Comparison of ENCODE assay signal across 16 mouse cellular contexts in genomic region chr12:111794526-111795179, GRCm38 (mm10). TPM values are rescaled to one million over a fixed set of nuclear protein-coding genes. Genes with fewer than 3 reads are reported as not detected.
A peak's percentile ranks its signal among the peaks of the same experiment; 100 is the strongest.
DNase-seq lines count a peak whose midpoint lies in the region; ATAC-seq and TF ChIP-seq lines count a peak whose summit lies in the region.
"Had no signal": no experiment of that assay in that cellular context is flagged by ENCODE, and none has a peak within 500 bp of the region (broad histone marks: within the 10 kb centered on the region; RNA-seq: fewer than 3 reads in every experiment).

No protein-coding gene starts in this region.

- H3K27ac ChIP-seq in heart, postnatal 0 days (ENCODE audit: low read depth): peak overlapping the region; percentile 73
- H3K27ac ChIP-seq in limb, embryonic 13.5 days: no peak overlapping the region
- H3K27ac ChIP-seq in limb, embryonic 10.5 days: no peak overlapping the region
- peak overlapping the region; percentile 61; the same call in 1 of the 2 replicates for H3K27ac ChIP-seq in intestine, embryonic 15.5 days
- H3K27ac ChIP-seq: heart, embryonic 10.5 days; hindbrain, embryonic 14.5 days; lung, embryonic 15.5 days; midbrain, embryonic 13.5 days had no signal

- no peaks in the 10 kb centered on the region for H3K4me1 ChIP-seq in heart, postnatal 0 days (ENCODE audit: control insufficient read depth, insufficient read depth)
- H3K4me1 ChIP-seq in limb, embryonic 13.5 days: no peaks in the 10 kb centered on the region
- H3K4me1 ChIP-seq in limb, embryonic 10.5 days: no peaks in the 10 kb centered on the region
- peaks cover 60% of the 10 kb centered on the region for H3K4me1 ChIP-seq in E14TG2a.4 (replicated peaks; ENCODE audit: low read depth, low read length)
- H3K4me1 ChIP-seq in intestine, embryonic 15.5 days (replicated peaks): no peaks in the 10 kb centered on the region; the same call in 1 of the 2 replicates
- H3K4me1 ChIP-seq: limb, embryonic 15.5 days; lung, embryonic 15.5 days; midbrain, embryonic 13.5 days had no signal

- no peaks in the 10 kb centered on the region for H3K9me3 ChIP-seq in heart, postnatal 0 days (replicated peaks; ENCODE audit: control insufficient read depth, low read length)
- no peaks in the 10 kb centered on the region for H3K9me3 ChIP-seq in limb, embryonic 13.5 days
- no peaks in the 10 kb centered on the region for H3K9me3 ChIP-seq in limb, embryonic 10.5 days (replicated peaks)
- H3K9me3 ChIP-seq in E14TG2a.4 (ENCODE audit: low read length): no peaks in the 10 kb centered on the region
- H3K9me3 ChIP-seq in intestine, embryonic 15.5 days: no peaks in the 10 kb centered on the region
- H3K9me3 ChIP-seq: heart, embryonic 10.5 days; limb, embryonic 15.5 days; lung, embryonic 15.5 days; megakaryocyte, embryonic 14.5 days; midbrain, embryonic 13.5 days had no signal

- TF ChIP-seq CTCF in heart, postnatal 0 days (IDR thresholded peaks at IDR 0.05; ENCODE audit: low read depth): no peak
- TF ChIP-seq CTCF in E14TG2a.4 (conservative IDR thresholded peaks at IDR 0.05; ENCODE audit: low read length): no peak

- intact Hi-C loops in heart, postnatal 14 days (cut with DNase I): no loop called here

- TF ChIP-seq EP300 in heart, postnatal 0 days (IDR thresholded peaks at IDR 0.05; ENCODE audit: low read depth): no peak

- H3K27me3 ChIP-seq in heart, postnatal 0 days (ENCODE audit: control insufficient read depth, insufficient read depth, low read length): no peaks in the 10 kb centered on the region
- no peaks in the 10 kb centered on the region for H3K27me3 ChIP-seq in limb, embryonic 13.5 days
- H3K27me3 ChIP-seq in limb, embryonic 10.5 days (ENCODE audit: low read depth, poor library complexity, severe bottlenecking): no peaks in the 10 kb centered on the region
- no peaks in the 10 kb centered on the region for H3K27me3 ChIP-seq in E14TG2a.4 (ENCODE audit: insufficient read depth, low read length)
- no peaks in the 10 kb centered on the region for H3K27me3 ChIP-seq in intestine, embryonic 15.5 days (replicated peaks)
- H3K27me3 ChIP-seq: limb, embryonic 15.5 days; lung, embryonic 15.5 days; megakaryocyte, embryonic 14.5 days; midbrain, embryonic 13.5 days had no signal

- H3K9ac ChIP-seq in heart, postnatal 0 days (replicated peaks; ENCODE audit: low read depth, low read length): no peak overlapping the region
- no peak overlapping the region for H3K9ac ChIP-seq in limb, embryonic 13.5 days
- no peak overlapping the region for H3K9ac ChIP-seq in intestine, embryonic 15.5 days
- H3K9ac ChIP-seq: forebrain, postnatal 0 days; hindbrain, embryonic 14.5 days; limb, embryonic 15.5 days; lung, embryonic 15.5 days; midbrain, embryonic 13.5 days had no signal

- peaks cover 78% of the 10 kb centered on the region for H3K36me3 ChIP-seq in heart, postnatal 0 days (replicated peaks; ENCODE audit: control insufficient read depth, insufficient read depth, low read length)
- H3K36me3 ChIP-seq in limb, embryonic 13.5 days: peaks cover 96% of the 10 kb centered on the region
- peaks cover 98% of the 10 kb centered on the region for H3K36me3 ChIP-seq in limb, embryonic 10.5 days
- peaks cover 89% of the 10 kb centered on the region for H3K36me3 ChIP-seq in E14TG2a.4 (ENCODE audit: insufficient read depth, low read length)
- peaks cover 33% of the 10 kb centered on the region for H3K36me3 ChIP-seq in intestine, embryonic 15.5 days

- H3K4me2 ChIP-seq in heart, postnatal 0 days (ENCODE audit: low read depth, low read length): no peak overlapping the region
- H3K4me2 ChIP-seq in limb, embryonic 13.5 days (replicated peaks): no peak overlapping the region
- no peak overlapping the region for H3K4me2 ChIP-seq in intestine, embryonic 15.5 days (replicated peaks)
- H3K4me2 ChIP-seq: hindbrain, embryonic 14.5 days; limb, embryonic 15.5 days; lung, embryonic 15.5 days; midbrain, embryonic 13.5 days had no signal

- WGBS in heart, postnatal 0 days: 83% methylated on average over 18 of the region's 18 CpGs
- 85% methylated on average over 18 of the region's 18 CpGs for WGBS in limb, embryonic 13.5 days
- 95% methylated on average over 18 of the region's 18 CpGs for WGBS in limb, embryonic 10.5 days
- WGBS in intestine, embryonic 15.5 days: 86% methylated on average over 18 of the region's 18 CpGs

- peak; percentile 10; the same call in 1 of the 2 replicates for ATAC-seq in heart, postnatal 0 days (ENCODE audit: insufficient read depth, low read depth)
- ATAC-seq in limb, embryonic 13.5 days (ENCODE audit: low FRiP score, low read depth): 0 out of 2 replicates have a peak, but pooled peaks have one; percentile 17
- peak; percentile 80 for ATAC-seq in intestine, embryonic 15.5 days
- ATAC-seq: forebrain, postnatal 0 days; inflammation-experienced regulatory T-cells, adult 6 months; midbrain, embryonic 13.5 days had no signal

- no peak overlapping the region for H3K4me3 ChIP-seq in heart, postnatal 0 days (ENCODE audit: low read depth, low read length)
- H3K4me3 ChIP-seq in limb, embryonic 13.5 days: no peak overlapping the region
- no peak overlapping the region for H3K4me3 ChIP-seq in limb, embryonic 10.5 days
- H3K4me3 ChIP-seq in E14TG2a.4 (replicated peaks; ENCODE audit: low read length): peak overlapping the region; percentile 20; the same call in 1 of the 2 replicates
- H3K4me3 ChIP-seq in intestine, embryonic 15.5 days (replicated peaks): no peak overlapping the region
- H3K4me3 ChIP-seq: heart, embryonic 10.5 days; limb, embryonic 15.5 days; lung, embryonic 15.5 days; megakaryocyte, embryonic 14.5 days; midbrain, embryonic 13.5 days had no signal

- no peak for DNase-seq in heart, postnatal 0 days (ENCODE audit: low spot score)
- DNase-seq in heart, postnatal 14 days: no peak
- DNase-seq in limb, embryonic 10.5 days (ENCODE audit: low spot score): no peak
- no peak for DNase-seq in embryo, embryonic 10.5 days (ENCODE audit: low spot score)
- DNase-seq: forebrain, postnatal 0 days; layer of hippocampus, postnatal 36 days had no signal

RNA-seq across cellular contexts. Expression of gene Xrcc3, which starts 19.0 kb away (rescaled TPM):
- total RNA-seq in heart, postnatal 0 days (2014; rRNA removed; ENCODE audit: low replicate concordance): 3.5 and 40.9 TPM in 2 replicates
- 1.6 and 2.0 TPM in 2 replicates for polyA plus RNA-seq in heart, postnatal 0 days (2015; fragmentation: Nextera tagmentation; extraction: Ambion mirVana)
- 1 to 10 TPM; 2.1 to 3.1 TPM for total RNA-seq in heart, postnatal 14 days (2021)
- polyA plus RNA-seq in limb, embryonic 13.5 days (2015; fragmentation: Nextera tagmentation; extraction: Ambion mirVana): 7.2 and 11.0 TPM in 2 replicates
- 21.6 and 23.9 TPM in 2 replicates for polyA plus RNA-seq in limb, embryonic 10.5 days (2016; fragmentation: Nextera tagmentation; extraction: Ambion mirVana)
- 8.9 and 9.9 TPM in 2 replicates for polyA plus RNA-seq in intestine, embryonic 15.5 days (2015; fragmentation: Nextera tagmentation; extraction: Ambion mirVana)

RNA-seq across cellular contexts. Expression of gene Zfyve21, which starts 19.3 kb away (rescaled TPM):
- 75.9 and 85.0 TPM in 2 replicates for total RNA-seq in heart, postnatal 0 days (2014; rRNA removed; ENCODE audit: low replicate concordance)
- 91.1 and 106 TPM in 2 replicates for polyA plus RNA-seq in heart, postnatal 0 days (2015; fragmentation: Nextera tagmentation; extraction: Ambion mirVana)
- 10 to 100 TPM; 55.3 to 59.7 TPM for total RNA-seq in heart, postnatal 14 days (2021)
- polyA plus RNA-seq in limb, embryonic 13.5 days (2015; fragmentation: Nextera tagmentation; extraction: Ambion mirVana): 105 and 111 TPM in 2 replicates
- polyA plus RNA-seq in limb, embryonic 10.5 days (2016; fragmentation: Nextera tagmentation; extraction: Ambion mirVana): 69.8 and 75.8 TPM in 2 replicates
- 183 and 191 TPM in 2 replicates for polyA plus RNA-seq in intestine, embryonic 15.5 days (2015; fragmentation: Nextera tagmentation; extraction: Ambion mirVana)

RNA-seq across cellular contexts. Expression of gene Klc1, which starts 36.0 kb away (rescaled TPM):
- 82.7 and 129 TPM in 2 replicates for total RNA-seq in heart, postnatal 0 days (2014; rRNA removed; ENCODE audit: low replicate concordance)
- 86.8 and 90.9 TPM in 2 replicates for polyA plus RNA-seq in heart, postnatal 0 days (2015; fragmentation: Nextera tagmentation; extraction: Ambion mirVana)
- 100 to 1,000 TPM; 120 to 129 TPM for total RNA-seq in heart, postnatal 14 days (2021)
- 112 and 113 TPM in 2 replicates for polyA plus RNA-seq in limb, embryonic 13.5 days (2015; fragmentation: Nextera tagmentation; extraction: Ambion mirVana)
- polyA plus RNA-seq in limb, embryonic 10.5 days (2016; fragmentation: Nextera tagmentation; extraction: Ambion mirVana): 87.5 and 98.0 TPM in 2 replicates
- 91.1 and 92.1 TPM in 2 replicates for polyA plus RNA-seq in intestine, embryonic 15.5 days (2015; fragmentation: Nextera tagmentation; extraction: Ambion mirVana)

Comparison
In these comparisons a context has a peak if more than half of its experiments do, and no peak if none do; other contexts are left out.
1. ATAC-seq: peak in every context shown above with its lines; median percentile 80 in intestine, embryonic 15.5 days; 17 in limb, embryonic 13.5 days; 10 in heart, postnatal 0 days.
2. H3K27ac ChIP-seq: peak in heart, postnatal 0 days (single experiment) and intestine, embryonic 15.5 days (single experiment); none in limb, embryonic 13.5 days (single experiment) and limb, embryonic 10.5 days (single experiment).